Mouse (Mus musculus) E14TG2a.4 (cell line): ENCODE data around the gene Htr2a.

Experiments
- CTCF ChIP-seq: conservative IDR thresholded peaks from 2 replicates; pipeline ENCODE4 v1.5.1; 2014; ENCODE audit warnings: low read length
- NANOG ChIP-seq: IDR thresholded peaks from 2 replicates; pipeline ENCODE4 v1.6.1; 2014; ENCODE audit warnings: borderline replicate concordance, low read length, mixed read lengths
- POU5F1 ChIP-seq: IDR thresholded peaks from 2 replicates; pipeline ENCODE4 v1.6.1; 2014; ENCODE audit warnings: low read length, borderline replicate concordance

DNA sequence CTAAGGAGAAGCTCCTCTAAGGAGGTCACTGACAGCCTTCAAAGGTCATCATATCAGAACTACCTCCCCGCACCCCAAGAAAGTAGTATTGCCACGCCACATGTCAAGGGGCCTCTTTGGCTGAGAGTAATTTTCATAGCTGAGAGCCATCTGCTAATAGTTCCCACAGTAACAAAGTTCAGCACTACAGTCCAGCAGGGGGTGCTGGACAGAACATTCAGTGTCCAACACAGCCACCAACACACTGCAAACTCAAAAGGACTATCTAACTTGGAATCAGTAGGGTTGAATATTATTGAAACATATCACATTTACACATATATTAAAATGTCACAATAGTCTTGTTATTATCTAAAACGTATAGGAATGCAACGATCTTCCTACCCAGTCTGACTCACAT lies 2.6 kb upstream of the Htr2a start:
- TF ChIP-seq CTCF (no peak), NANOG (no peak), POU5F1 (no peak)
